1 mouse cellular context compared by ENCODE assay signal in genomic region chr4:118172461-118172860, GRCm38 (mm10).
TF ChIP-seq lines count a peak whose summit lies in the region.

No protein-coding gene starts in this region.

TF ChIP-seq in CH12.LX, 34 proteins besides CTCF, POLR2A, EP300 and RAD21 (continued from another document):
- TF ChIP-seq USF2 (conservative IDR thresholded peaks at IDR 0.05; ENCODE audit: low read depth, low read length) = no peak
- no peak for TF ChIP-seq HCFC1 (IDR thresholded peaks at IDR 0.05; ENCODE audit: low read depth, low read length)
- peak; percentile 67 for TF ChIP-seq ETS1 (conservative IDR thresholded peaks at IDR 0.05; ENCODE audit: low read depth, low read length)
- TF ChIP-seq JUN (IDR thresholded peaks at IDR 0.05; ENCODE audit: insufficient read depth, low read depth, low read length) = no peak
- TF ChIP-seq PAX5 (IDR thresholded peaks at IDR 0.05; ENCODE audit: low read length) = no peak
- peak; percentile 23; the same call in 1 of the 2 replicates for TF ChIP-seq MXI1 (IDR thresholded peaks at IDR 0.05; ENCODE audit: low read depth, low read length)
- no peak for TF ChIP-seq CHD1 (IDR thresholded peaks at IDR 0.05; ENCODE audit: low read depth, low read length)
- TF ChIP-seq ZMIZ1 (IDR thresholded peaks at IDR 0.05; ENCODE audit: low read depth, low read length) = no peak
- peak; percentile 79 for TF ChIP-seq BHLHE40 (IDR thresholded peaks at IDR 0.05; ENCODE audit: low read depth, low read length)
- no peak; the same call in 1 of the 2 replicates for TF ChIP-seq MEF2A (IDR thresholded peaks at IDR 0.05; ENCODE audit: borderline replicate concordance, low read depth, low read length)
- no peak for TF ChIP-seq MAZ (IDR thresholded peaks at IDR 0.05; ENCODE audit: low read depth, low read length)
- TF ChIP-seq MAX (IDR thresholded peaks at IDR 0.05; ENCODE audit: low read length) = no peak
- no peak for TF ChIP-seq TBP (conservative IDR thresholded peaks at IDR 0.05; ENCODE audit: low read depth, low read length)
- no peak for TF ChIP-seq USF1 (IDR thresholded peaks at IDR 0.05; ENCODE audit: low read depth, low read length)
